Mouse (Mus musculus) forebrain, embryonic 10.5 days (tissue): ENCODE results near the gene Gm5737. TPM values are rescaled to one million over a fixed set of nuclear protein-coding genes. Genes with fewer than 3 reads are reported as not detected.

ENCODE experiments used
- DNase-seq: peaks from one replicate; pipeline ENCODE4 v3.0.0-alpha.2; 2017; ENCODE audit warnings: low spot score; ENCODE audit errors: extremely low spot score
- H3K27ac ChIP-seq: fragments of 300-500 bp; sonication (generic); 2 replicates; pipeline ENCODE4 v1.5.1; 2016; ENCODE audit warnings: mild to moderate bottlenecking
- H3K27me3 ChIP-seq: fragments of 300-500 bp; sonication (generic); 2 replicates; pipeline ENCODE4 v1.6.1; 2016; ENCODE audit warnings: mild to moderate bottlenecking; ENCODE audit not compliant: poor library complexity, severe bottlenecking
- H3K36me3 ChIP-seq: fragments of 300-500 bp; sonication (generic); replicated peaks from 2 replicates; pipeline ENCODE4 v1.6.1; 2016; ENCODE audit warnings: mild to moderate bottlenecking, moderate library complexity
- H3K4me1 ChIP-seq: fragments of 300-500 bp; sonication (generic); 2 replicates; pipeline ENCODE4 v1.6.1; 2016
- H3K4me3 ChIP-seq: fragments of 300-500 bp; sonication (generic); 2 replicates; pipeline ENCODE4 v1.5.1; 2016; ENCODE audit warnings: mild to moderate bottlenecking, moderate library complexity
- H3K9me3 ChIP-seq: fragments of 300-500 bp; sonication (generic); 2 replicates; pipeline ENCODE4 v1.6.1; 2016; ENCODE audit warnings: mild to moderate bottlenecking, moderate library complexity
- WGBS: fragments of 180-500 bp; shearing (Covaris S2); methylation state at CpG from one replicate; pipeline ENCODE4 v1.1.7; 2016; 5-methylcytosine and 5-hydroxymethylcytosine counted together
- polyA plus RNA-seq: library from polyadenylated mRNA; unstranded; fragments of >200 nt; fragmentation: Nextera tagmentation; extraction: Ambion mirVana; gene quantifications from 2 replicates; pipeline ENCODE4 v1.2.1, GENCODE M21; 2016

Gm5737 gene
- polyA plus RNA-seq, 1 experiment from 2014 or later, result not detected

GRCm38 (mm10) chr7:120830431-120831381 lies 18.5 kb downstream of the Gm5737 start:
- H3K27ac ChIP-seq, result peak overlapping the region; percentile 62; the same call in 1 of the 2 replicates
- H3K9me3 ChIP-seq, result no peaks in the 10 kb centered on the region
- H3K4me1 ChIP-seq, result peaks cover 26% of the 10 kb centered on the region
- DNase-seq, result peak; percentile 58
- 2% methylated on average over 46 of the region's 46 CpGs for whole genome bisulfite sequencing
- peaks cover 59% of the 10 kb centered on the region for H3K27me3 ChIP-seq
- no peaks in the 10 kb centered on the region for H3K36me3 ChIP-seq
- H3K4me3 ChIP-seq, result peak overlapping the region; percentile 69

- Histone ChIP-seq H3K36me3 (no peaks in the 10 kb centered on the region), H3K4me1 (peaks cover 32% of the 10 kb centered on the region), H3K27ac (no peak overlapping the region), H3K4me3 (peak overlapping the region; percentile 61), H3K9me3 (no peaks in the 10 kb centered on the region), H3K27me3 (peaks cover 48% of the 10 kb centered on the region)
- 54% methylated on average over 6 of the region's 6 CpGs for WGBS
- DNase-seq, result no peak
Observed at GRCm38 (mm10) chr7:120834426-120834825, 22.3 kb downstream of the Gm5737 start.

GRCm38 (mm10) chr7:120834863-120835372 lies 22.8 kb downstream of the Gm5737 start:
- H3K27ac ChIP-seq, result peak overlapping the region; percentile 67

GRCm38 (mm10) chr7:120835449-120836359 lies 23.5 kb downstream of the Gm5737 start:
- Histone ChIP-seq H3K27me3 (peaks cover 44% of the 10 kb centered on the region), H3K27ac (peak overlapping the region; percentile 80), H3K4me3 (peak overlapping the region; percentile 61), H3K9me3 (no peaks in the 10 kb centered on the region), H3K4me1 (peaks cover 24% of the 10 kb centered on the region), H3K36me3 (no peaks in the 10 kb centered on the region)
- 2% methylated on average over 41 of the region's 41 CpGs for whole genome bisulfite sequencing
- peak; percentile 92 for DNase-seq

More at GRCm38 (mm10) chr7:120834863-120835372, 22.8 kb downstream of the Gm5737 start:
- 16% methylated on average over 14 of the region's 14 CpGs for WGBS
- H3K27me3 ChIP-seq, result peaks cover 44% of the 10 kb centered on the region
- no peaks in the 10 kb centered on the region for H3K36me3 ChIP-seq
- peak overlapping the region; percentile 61 for H3K4me3 ChIP-seq
- peaks cover 32% of the 10 kb centered on the region for H3K4me1 ChIP-seq
- H3K9me3 ChIP-seq, result no peaks in the 10 kb centered on the region
- DNase-seq, result peak; percentile 73

GRCm38 (mm10) chr7:120836361-120836760 lies 24.2 kb downstream of the Gm5737 start:
- H3K27ac ChIP-seq, result peak overlapping the region; percentile 80; the same call in 1 of the 2 replicates
- 4% methylated on average over 12 of the region's 12 CpGs for WGBS

GRCm38 (mm10) chr7:120838436-120839160 lies 26.4 kb downstream of the Gm5737 start:
- Histone ChIP-seq H3K27me3 (peaks cover 19% of the 10 kb centered on the region), H3K4me1 (peaks cover 27% of the 10 kb centered on the region), H3K4me3 (no peak overlapping the region), H3K9me3 (no peaks in the 10 kb centered on the region), H3K27ac (no peak overlapping the region), H3K36me3 (no peaks in the 10 kb centered on the region)
- WGBS, result 79% methylated on average over 5 of the region's 5 CpGs
- DNase-seq, result no peak

More at GRCm38 (mm10) chr7:120836361-120836760, 24.2 kb downstream of the Gm5737 start:
- Histone ChIP-seq H3K9me3 (no peaks in the 10 kb centered on the region), H3K36me3 (no peaks in the 10 kb centered on the region), H3K4me1 (peaks cover 18% of the 10 kb centered on the region), H3K4me3 (peak overlapping the region; percentile 61), H3K27me3 (peaks cover 42% of the 10 kb centered on the region)
- DNase-seq, result peak; percentile 61

GRCm38 (mm10) chr7:120839786-120840185 lies 27.6 kb downstream of the Gm5737 start:
- no peaks in the 10 kb centered on the region for H3K9me3 ChIP-seq
- no peak overlapping the region for H3K4me3 ChIP-seq
- no peak for DNase-seq
- peaks cover 32% of the 10 kb centered on the region for H3K4me1 ChIP-seq
- H3K36me3 ChIP-seq, result no peaks in the 10 kb centered on the region
- H3K27ac ChIP-seq, result no peak overlapping the region
- 78% methylated on average over 2 of the region's 2 CpGs for WGBS
- H3K27me3 ChIP-seq, result peaks cover 23% of the 10 kb centered on the region

GRCm38 (mm10) chr7:120842345-120843036 lies 30.3 kb downstream of the Gm5737 start, which contains the start of gene Eef2k:
Gene Eef2k (plus strand): TSS chr7:120842831.
- peaks cover 50% of the 10 kb centered on the region for H3K27me3 ChIP-seq
- H3K36me3 ChIP-seq, result no peaks in the 10 kb centered on the region
- no peaks in the 10 kb centered on the region for H3K9me3 ChIP-seq
- peaks cover 32% of the 10 kb centered on the region for H3K4me1 ChIP-seq
- peak; percentile 90 for DNase-seq
- H3K27ac ChIP-seq, result peak within 1 kb of the TSS; percentile 91
- H3K4me3 ChIP-seq, result peak within 1 kb of the TSS; percentile 88
- WGBS, result 3% methylated on average over 35 of the region's 35 CpGs

GRCm38 (mm10) chr7:120843037-120843621 lies 31.0 kb downstream of the Gm5737 start:
- no peaks in the 10 kb centered on the region; the same call in 1 of the 2 replicates for H3K36me3 ChIP-seq
- peak; percentile 78 for DNase-seq
- peaks cover 51% of the 10 kb centered on the region for H3K27me3 ChIP-seq
- no peaks in the 10 kb centered on the region for H3K9me3 ChIP-seq
- H3K27ac ChIP-seq, result peak overlapping the region; percentile 91
- H3K4me3 ChIP-seq, result peak overlapping the region; percentile 88
- H3K4me1 ChIP-seq, result peaks cover 32% of the 10 kb centered on the region
- WGBS, result under 1% methylated on average over 40 of the region's 40 CpGs

GRCm38 (mm10) chr7:120843852-120844435 lies 31.8 kb downstream of the Gm5737 start:
- under 1% methylated on average over 16 of the region's 16 CpGs for WGBS
- H3K4me1 ChIP-seq, result peaks cover 32% of the 10 kb centered on the region
- peaks cover 51% of the 10 kb centered on the region for H3K27me3 ChIP-seq
- no peaks in the 10 kb centered on the region; the same call in 1 of the 2 replicates for H3K36me3 ChIP-seq
- H3K4me3 ChIP-seq, result peak overlapping the region; percentile 88
- H3K9me3 ChIP-seq, result no peaks in the 10 kb centered on the region
- peak overlapping the region; percentile 91 for H3K27ac ChIP-seq
- DNase-seq, result peak; percentile 48
